Mouse (Mus musculus) forebrain, embryonic 14.5 days (tissue): ENCODE data around the gene Dhx37. TPM values are rescaled to one million over a fixed set of nuclear protein-coding genes. Genes with fewer than 3 reads are reported as not detected.

ENCODE experiments used
- ATAC-seq: fragments of 200-750 bp; cut with Nextera tagmentation; 2 replicates; pipeline ENCODE4 v1.8.0; 2017; ENCODE audit warnings: mild to moderate bottlenecking, moderate library complexity
- DNase-seq: peaks from one replicate; pipeline ENCODE4 v3.0.0-alpha.2; 2015; ENCODE audit warnings: low spot score
- H3K27ac ChIP-seq: fragments of 300-500 bp; sonication (generic); 2 replicates; pipeline ENCODE4 v1.5.1; 2014; ENCODE audit warnings: low read depth, mild to moderate bottlenecking, control low read depth, low read length, moderate library complexity
- H3K27me3 ChIP-seq: fragments of 300-500 bp; sonication (generic); replicated peaks from 2 replicates; pipeline ENCODE4 v1.6.1; 2014; ENCODE audit warnings: low read length, control low read depth, mixed read lengths; ENCODE audit not compliant: control insufficient read depth, insufficient read depth
- H3K36me3 ChIP-seq: fragments of 300-500 bp; sonication (generic); 2 replicates; pipeline ENCODE4 v1.6.1; 2014; ENCODE audit warnings: low read length, control low read depth; ENCODE audit not compliant: control insufficient read depth, insufficient read depth
- H3K4me1 ChIP-seq: fragments of 300-500 bp; sonication (generic); 2 replicates; pipeline ENCODE4 v1.6.1; 2014; ENCODE audit warnings: antibody characterized with exemption, low read length, control low read depth; ENCODE audit not compliant: control insufficient read depth, insufficient read depth
- H3K4me2 ChIP-seq: fragments of 300-500 bp; sonication (generic); 2 replicates; pipeline ENCODE4 v1.6.1; 2014; ENCODE audit warnings: mild to moderate bottlenecking, control low read depth, low read length
- H3K4me3 ChIP-seq: fragments of 300-500 bp; sonication (generic); 2 replicates; pipeline ENCODE4 v1.5.1; 2014; ENCODE audit warnings: low read depth, low read length, control low read depth
- H3K9ac ChIP-seq: fragments of 300-500 bp; sonication (generic); 2 replicates; pipeline ENCODE4 v1.6.1; 2014; ENCODE audit warnings: mild to moderate bottlenecking, low read length, control low read depth, moderate library complexity
- H3K9me3 ChIP-seq: fragments of 300-500 bp; sonication (generic); replicated peaks from 2 replicates; pipeline ENCODE4 v1.6.1; 2016; ENCODE audit warnings: low read length, control low read depth, mixed read lengths; ENCODE audit not compliant: control insufficient read depth
- WGBS: fragments of 180-500 bp; shearing (Covaris S2); extraction: QIAGEN DNeasy Blood & Tissue Kit; methylation state at CpG from one replicate; pipeline ENCODE4 v1.1.7; 2014; 5-methylcytosine and 5-hydroxymethylcytosine counted together
- polyA plus RNA-seq: library from polyadenylated mRNA; unstranded; fragments of >200 nt; fragmentation: Nextera tagmentation; extraction: Ambion mirVana; gene quantifications from 2 replicates; pipeline ENCODE4 v1.2.1, GENCODE M21; 2014

The Dhx37 gene
- polyA plus RNA-seq, 1 experiment from 2014 or later: 4.7 TPM

GRCm38 (mm10) chr5:125403481-125404465 lies 30.1 kb downstream of the Dhx37 start:
- peak overlapping the region; percentile 16 for H3K4me3 ChIP-seq
- ATAC-seq: peak; percentile 44

GRCm38 (mm10) chr5:125402991-125403390 lies 30.9 kb downstream of the Dhx37 start:
- ATAC-seq (no peak), DNase-seq (no peak)
- Histone ChIP-seq H3K36me3 (no peaks in the 10 kb centered on the region), H3K4me1 (0 out of 2 replicates have a peak, but pooled peaks cover 7% of the 10 kb centered on the region), H3K27me3 (no peaks in the 10 kb centered on the region), H3K4me2 (no peak overlapping the region), H3K27ac (no peak overlapping the region), H3K4me3 (no peak overlapping the region), H3K9ac (no peak overlapping the region), H3K9me3 (no peaks in the 10 kb centered on the region)
- 58% methylated on average over 6 of the region's 6 CpGs for WGBS

More at GRCm38 (mm10) chr5:125403481-125404465, 30.1 kb downstream of the Dhx37 start:
- no peaks in the 10 kb centered on the region for H3K27me3 ChIP-seq
- DNase-seq: peak; percentile 87
- 0 out of 2 replicates have a peak, but pooled peaks cover 7% of the 10 kb centered on the region for H3K4me1 ChIP-seq
- H3K9me3 ChIP-seq: no peaks in the 10 kb centered on the region
- peak overlapping the region; percentile 2; the same call in 1 of the 2 replicates for H3K9ac ChIP-seq
- peak overlapping the region; percentile 36 for H3K4me2 ChIP-seq
- no peak overlapping the region for H3K27ac ChIP-seq
- no peaks in the 10 kb centered on the region for H3K36me3 ChIP-seq
- WGBS: 13% methylated on average over 31 of the region's 31 CpGs

GRCm38 (mm10) chr5:125402476-125402875 lies 31.4 kb downstream of the Dhx37 start:
- no peak overlapping the region for H3K27ac ChIP-seq
- H3K27me3 ChIP-seq: no peaks in the 10 kb centered on the region
- 54% methylated on average over 10 of the region's 10 CpGs for WGBS
- no peak overlapping the region for H3K4me2 ChIP-seq
- no peak for ATAC-seq
- no peak overlapping the region for H3K4me3 ChIP-seq
- H3K9me3 ChIP-seq: no peaks in the 10 kb centered on the region
- H3K36me3 ChIP-seq: no peaks in the 10 kb centered on the region
- H3K4me1 ChIP-seq: 0 out of 2 replicates have a peak, but pooled peaks cover 7% of the 10 kb centered on the region
- no peak overlapping the region for H3K9ac ChIP-seq
- DNase-seq: no peak

DNA sequence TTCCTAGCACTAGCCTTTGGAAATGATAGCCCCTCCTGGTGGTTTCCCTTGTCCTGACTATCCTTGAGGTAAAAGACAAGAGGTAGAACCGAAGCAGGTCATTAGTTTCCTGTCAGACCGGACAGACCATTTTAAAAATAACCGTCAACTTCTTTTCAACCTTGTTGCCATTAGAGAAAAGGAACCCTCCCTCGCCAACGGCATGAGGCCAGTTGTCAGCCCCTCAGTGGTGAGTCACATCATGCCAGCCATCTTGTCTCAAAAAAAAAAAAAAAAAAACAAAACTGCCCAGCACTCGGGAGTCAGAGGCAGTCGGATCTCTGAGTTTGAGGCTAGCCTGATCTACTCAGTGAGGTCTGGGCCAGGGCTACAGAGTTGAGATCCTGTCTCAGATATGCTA lies 33.0 kb downstream of the Dhx37 start:
- 66% methylated on average over 7 of the region's 7 CpGs for WGBS
- ATAC-seq: no peak

DNA sequence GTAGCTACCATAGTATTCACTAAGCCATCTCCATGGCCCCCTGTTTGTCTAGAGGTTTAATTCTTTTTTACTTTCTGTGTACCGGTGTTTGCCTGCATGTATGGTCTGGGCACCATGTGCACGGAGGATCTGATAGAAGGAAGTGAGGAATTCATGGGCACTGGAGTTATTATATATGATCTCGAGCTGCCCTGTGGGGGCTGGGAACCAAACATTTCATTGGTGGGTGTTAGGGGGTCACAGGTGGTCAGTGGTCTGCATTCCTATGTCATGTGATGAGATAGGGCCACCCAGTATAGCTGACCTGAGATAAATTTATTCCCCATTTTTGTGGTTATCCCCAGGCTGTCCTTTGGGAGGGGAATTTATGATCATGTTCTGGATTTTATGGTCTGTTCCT lies 38.9 kb downstream of the Dhx37 start:
- no peaks in the 10 kb centered on the region for H3K27me3 ChIP-seq
- no peaks in the 10 kb centered on the region for H3K36me3 ChIP-seq
- H3K4me1 ChIP-seq: peaks cover 20% of the 10 kb centered on the region
- H3K27ac ChIP-seq: peak overlapping the region; percentile 98
- no peak overlapping the region for H3K4me3 ChIP-seq
- peak overlapping the region; percentile 60 for H3K4me2 ChIP-seq
- DNase-seq (no peak), ATAC-seq (no peak)
- peak overlapping the region; percentile 48 for H3K9ac ChIP-seq
- WGBS: 45% methylated on average over 3 of the region's 3 CpGs
- H3K9me3 ChIP-seq: no peaks in the 10 kb centered on the region

More for the DNA sequence above, 33.0 kb downstream of the Dhx37 start:
- no peaks in the 10 kb centered on the region for H3K4me1 ChIP-seq
- H3K4me3 ChIP-seq: no peak overlapping the region
- DNase-seq: no peak
- H3K9me3 ChIP-seq: no peaks in the 10 kb centered on the region
- no peaks in the 10 kb centered on the region for H3K36me3 ChIP-seq
- no peak overlapping the region for H3K4me2 ChIP-seq
- H3K27ac ChIP-seq: no peak overlapping the region
- no peaks in the 10 kb centered on the region for H3K27me3 ChIP-seq
- no peak overlapping the region for H3K9ac ChIP-seq

DNA sequence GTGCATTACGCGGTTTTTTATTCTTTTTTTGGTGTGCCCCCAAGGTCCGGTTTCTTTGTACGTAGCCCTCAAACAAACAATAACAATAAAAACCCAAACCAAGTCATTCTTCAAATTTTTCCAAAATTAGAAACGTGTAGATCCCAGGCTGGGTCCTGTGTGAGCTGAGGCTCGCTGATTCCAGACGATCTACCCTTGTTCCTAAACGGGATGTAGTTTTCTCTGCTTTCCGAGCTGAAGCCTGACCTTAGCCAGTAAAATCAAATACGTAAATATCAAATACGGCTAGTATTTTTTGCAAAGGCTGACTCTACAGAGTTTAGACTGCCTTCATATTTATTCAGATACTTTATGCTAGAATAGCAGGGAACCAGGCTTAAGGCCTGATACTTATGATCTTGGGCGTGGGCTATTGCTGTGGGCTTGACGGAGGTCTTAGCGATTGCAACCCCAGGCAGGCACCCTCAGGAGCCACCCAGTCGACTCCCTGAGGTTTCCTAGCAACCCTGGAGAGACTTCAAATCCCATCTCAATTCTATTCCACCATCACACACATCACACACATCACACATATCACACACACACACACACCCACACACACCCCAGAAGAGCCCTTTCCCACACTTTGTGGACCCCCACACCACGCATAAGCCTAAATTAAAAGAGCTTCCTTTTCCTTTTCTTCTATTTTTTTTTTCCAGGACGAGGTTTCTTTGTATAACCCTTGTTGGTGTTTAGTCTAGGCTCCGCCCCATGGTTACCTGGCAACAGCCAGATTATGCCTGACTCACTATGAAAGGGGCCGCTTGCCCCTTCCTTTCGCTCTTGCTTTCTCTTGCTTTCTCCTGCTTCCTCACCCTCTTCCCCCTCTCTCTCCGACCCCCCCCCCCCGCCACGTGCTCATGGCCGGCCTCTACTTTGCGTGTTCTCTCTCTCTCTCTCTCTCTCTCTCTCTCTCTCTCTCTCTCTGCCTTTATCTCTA lies 40.0 kb downstream of the Dhx37 start:
- Histone ChIP-seq H3K27me3 (no peaks in the 10 kb centered on the region), H3K9ac (peak overlapping the region; percentile 60), H3K36me3 (no peaks in the 10 kb centered on the region), H3K4me2 (peak overlapping the region; percentile 60), H3K4me3 (peak overlapping the region; percentile 23), H3K9me3 (no peaks in the 10 kb centered on the region), H3K4me1 (peaks cover 20% of the 10 kb centered on the region), H3K27ac (peak overlapping the region; percentile 98)
- DNase-seq: peak; percentile 97
- ATAC-seq: peak; percentile 79
- 4% methylated on average over 23 of the region's 25 CpGs for whole genome bisulfite sequencing

DNA sequence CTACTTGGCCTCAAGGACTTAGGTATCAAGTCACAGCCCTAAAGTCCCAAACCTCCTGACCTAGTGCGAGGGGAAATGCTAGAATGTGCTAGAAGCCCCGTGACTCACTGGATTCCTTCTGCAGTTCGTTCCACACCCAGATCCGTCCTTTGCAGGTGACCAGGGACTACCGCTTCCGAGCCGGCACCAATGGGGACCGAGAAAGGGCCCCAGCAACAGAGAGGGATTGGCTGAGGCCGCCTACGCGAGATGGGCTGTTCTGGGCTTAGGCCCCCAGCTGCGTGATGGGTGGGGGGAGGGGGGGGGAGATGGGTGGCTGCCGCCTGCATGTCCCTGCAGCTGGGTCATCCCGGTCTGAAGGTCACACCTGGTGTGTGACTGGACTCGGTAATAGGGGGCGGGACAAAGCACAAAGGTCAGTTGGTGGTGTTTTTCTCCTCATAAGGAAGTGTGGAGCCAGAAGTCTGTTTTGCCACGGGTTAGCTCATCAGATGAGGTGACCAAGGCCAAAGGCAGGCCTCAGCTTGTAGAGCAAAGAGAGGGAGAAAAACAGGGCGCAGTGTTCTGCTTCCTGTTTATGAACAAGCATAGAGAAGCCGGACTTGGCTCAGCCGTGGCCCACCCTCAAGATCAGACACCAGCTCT lies 40.8 kb downstream of the Dhx37 start:
- Histone ChIP-seq H3K27me3 (no peaks in the 10 kb centered on the region), H3K36me3 (0 out of 2 replicates have a peak, but pooled peaks cover 5% of the 10 kb centered on the region), H3K4me2 (peak overlapping the region; percentile 60), H3K4me3 (peak overlapping the region; percentile 23), H3K9ac (peak overlapping the region; percentile 60), H3K9me3 (no peaks in the 10 kb centered on the region), H3K27ac (peak overlapping the region; percentile 98), H3K4me1 (peaks cover 26% of the 10 kb centered on the region)
- ATAC-seq: peak; percentile 91
- peak; percentile 98 for DNase-seq
- 1% methylated on average over 20 of the region's 20 CpGs for WGBS

- Histone ChIP-seq H3K4me3 (no peak overlapping the region), H3K9me3 (no peaks in the 10 kb centered on the region), H3K27me3 (no peaks in the 10 kb centered on the region), H3K27ac (peak overlapping the region; percentile 98), H3K9ac (no peak overlapping the region; the same call in 1 of the 2 replicates), H3K36me3 (0 out of 2 replicates have a peak, but pooled peaks cover 6% of the 10 kb centered on the region), H3K4me1 (peaks cover 26% of the 10 kb centered on the region), H3K4me2 (peak overlapping the region; percentile 60)
- WGBS: 27% methylated on average over 1 of the region's 1 CpGs
- ATAC-seq (peak; percentile 10; the same call in 1 of the 2 replicates), DNase-seq (no peak)
Observed at GRCm38 (mm10) chr5:125392618-125392976, 41.3 kb downstream of the Dhx37 start.
